Mouse (Mus musculus): Measurements from ENCODE around the gene Qdpr.
"Not testable (repeated sequence)": the region's sequence is repeated elsewhere in the genome, so short reads cannot be mapped to it uniquely, and the experiment has no call there.

The Qdpr gene

GRCm38 (mm10) chr5:45453451-45453850 is 3.4 kb upstream of the Qdpr start, which contains the start of gene Clrn2:
Gene Clrn2 (plus strand): TSS chr5:45453751.
- DNase-seq (ENCODE audit: low spot score), result no peak

DNA sequence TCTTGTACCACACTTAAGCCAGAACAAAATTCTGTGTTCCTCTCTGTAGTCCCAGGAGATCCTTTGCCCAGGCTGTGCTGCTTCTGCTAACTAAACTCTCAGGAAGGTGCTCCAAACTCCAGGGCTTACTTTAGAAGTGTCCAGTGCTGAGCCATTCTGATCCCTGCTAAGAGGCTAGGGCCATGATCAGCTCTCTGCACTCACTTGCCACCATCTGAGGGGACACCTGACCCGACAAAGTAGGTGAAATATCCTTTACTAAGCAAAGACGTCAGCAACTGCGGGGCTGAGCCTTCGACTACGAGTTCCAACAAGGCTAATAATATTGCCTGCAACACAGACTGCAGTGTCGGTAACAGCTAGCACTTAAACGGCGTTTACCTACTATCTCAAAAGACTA is 830 bp downstream of the Qdpr start:
- no peak for DNase-seq (ENCODE audit: low spot score)

DNA sequence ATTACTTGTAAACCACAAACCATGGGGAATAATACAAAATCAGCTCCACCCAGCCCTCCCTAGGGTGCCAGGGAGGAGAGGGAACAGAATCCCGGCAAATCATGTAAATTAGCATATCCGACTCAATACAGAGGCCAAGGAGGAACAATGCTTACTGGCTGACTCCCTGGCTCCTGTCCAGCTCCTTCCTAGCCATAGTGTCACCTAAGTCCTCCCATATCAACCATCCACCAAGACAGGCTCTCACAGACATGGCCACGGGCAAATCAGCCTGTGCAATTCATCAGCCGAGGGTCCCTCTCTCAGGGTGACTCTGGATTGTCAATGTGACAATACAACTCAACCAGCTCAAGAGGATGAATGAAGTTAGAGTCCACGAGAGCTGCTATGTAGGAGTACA is 1.4 kb downstream of the Qdpr start:
- no peak for DNase-seq (ENCODE audit: low spot score)

GRCm38 (mm10) chr5:45444130-45444832 is 5.8 kb downstream of the Qdpr start:
- DNase-seq (ENCODE audit: low spot score), result no peak

DNA sequence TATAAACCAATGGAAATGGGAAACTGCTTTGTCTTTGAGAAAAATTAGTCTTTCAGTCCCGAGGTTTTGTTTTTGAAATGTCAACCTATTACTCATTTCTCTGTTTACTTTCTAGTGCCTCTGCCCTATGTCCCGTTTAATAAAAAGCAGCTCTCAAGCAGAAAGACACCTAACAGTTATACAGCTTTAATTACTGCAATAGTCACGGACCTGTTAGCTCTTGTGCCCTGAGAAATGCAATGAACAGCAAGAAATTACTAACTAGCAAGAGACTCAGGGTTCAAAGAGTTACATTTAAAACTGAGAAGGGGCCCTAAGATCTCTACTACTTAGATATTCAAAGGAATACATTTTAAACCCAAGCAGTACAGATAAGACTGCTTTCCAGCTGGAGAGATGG is 8.3 kb downstream of the Qdpr start:
- DNase-seq (ENCODE audit: low spot score), result no peak

DNA sequence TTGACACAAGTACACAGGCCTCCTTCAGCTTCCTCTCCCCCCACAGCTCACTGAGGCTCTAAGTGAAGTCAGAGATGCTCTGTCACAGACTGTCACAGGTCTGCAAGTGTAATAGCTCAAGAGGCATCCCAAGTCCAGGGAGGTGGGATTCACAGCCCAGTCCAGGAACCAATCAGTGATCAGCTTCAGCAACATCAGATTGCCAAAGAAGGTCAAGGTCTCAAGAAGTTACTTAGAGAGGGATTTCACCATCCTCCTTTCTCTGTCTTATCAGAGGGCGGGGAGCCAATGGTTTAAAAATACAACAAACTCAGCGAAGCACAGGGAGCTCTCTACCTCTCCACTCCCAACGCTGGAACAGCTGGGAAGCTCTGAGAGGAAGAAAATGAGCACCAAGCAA is 8.9 kb downstream of the Qdpr start:
- no peak for DNase-seq (ENCODE audit: low spot score)

DNA sequence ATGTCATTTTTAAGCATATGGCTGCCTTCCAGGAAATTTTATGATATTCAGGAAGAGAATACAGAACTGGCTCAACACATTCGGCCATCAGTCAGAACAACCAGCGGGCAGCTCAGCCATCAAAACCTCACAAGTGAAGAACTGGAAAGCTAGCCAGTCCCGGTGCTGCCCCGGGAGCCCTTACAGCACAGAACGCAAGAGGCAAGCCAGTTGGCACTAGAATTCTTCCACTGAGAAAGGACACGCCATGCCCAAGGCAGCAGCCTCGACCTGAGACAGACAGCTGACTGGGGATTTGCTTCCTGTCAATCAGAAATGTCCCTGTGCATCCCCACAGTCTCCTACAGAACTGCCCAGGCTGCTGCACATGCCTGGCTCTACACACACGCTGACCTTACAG is 11.7 kb downstream of the Qdpr start:
- DNase-seq (ENCODE audit: low spot score), result no peak

- no peak for DNase-seq (ENCODE audit: low spot score)
Measured at GRCm38 (mm10) chr5:45437826-45438225, 12.2 kb downstream of the Qdpr start.

DNA sequence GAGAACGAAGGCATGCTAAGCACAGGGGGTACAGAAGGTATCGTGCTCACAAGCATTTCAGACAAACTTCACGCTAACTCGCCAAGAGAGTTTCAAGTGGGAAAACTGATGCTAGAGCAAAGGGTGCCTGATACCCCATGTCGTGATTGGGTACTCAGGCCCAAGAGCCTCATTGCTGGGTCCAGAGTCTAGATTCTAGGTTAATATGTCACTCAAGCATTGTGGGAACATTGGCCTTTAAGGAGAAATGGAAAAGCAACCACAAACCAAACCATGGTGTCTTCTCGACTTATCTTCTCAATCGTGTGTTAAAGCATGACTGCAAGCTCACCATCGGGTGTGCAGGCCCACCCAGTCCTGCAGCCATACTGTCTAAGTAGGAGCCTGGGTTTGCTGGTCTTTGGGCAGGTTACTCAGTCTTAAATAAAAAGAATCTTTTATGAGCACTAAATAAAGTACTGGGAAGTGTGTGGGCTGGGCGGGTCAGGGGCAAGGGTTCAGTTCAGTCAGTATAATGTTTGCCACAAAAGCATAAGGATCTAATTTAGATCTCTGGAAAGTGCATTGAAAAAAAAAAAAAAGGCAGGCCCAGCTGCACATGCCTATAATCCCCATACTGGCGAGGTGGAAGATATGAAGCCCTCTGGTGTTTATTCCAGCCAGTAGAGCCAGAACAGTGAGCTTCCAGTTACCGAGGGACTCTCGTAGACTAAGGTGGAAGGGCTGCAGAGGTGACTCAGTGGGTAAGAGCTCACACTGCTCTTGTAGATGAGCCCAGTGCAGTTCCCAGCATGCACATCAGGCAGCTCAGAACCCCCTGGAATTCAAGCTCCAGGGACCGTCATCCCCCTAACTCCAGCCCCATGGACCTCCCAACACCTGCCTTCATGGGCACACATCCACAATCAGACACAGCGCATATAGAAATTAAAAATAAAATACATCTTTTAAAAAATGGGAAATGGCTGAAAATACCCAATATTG is 13.8 kb downstream of the Qdpr start:
- DNase-seq (ENCODE audit: low spot score), result no peak

- DNase-seq (ENCODE audit: low spot score), result no peak
Measured at GRCm38 (mm10) chr5:45427891-45428290, 22.1 kb downstream of the Qdpr start.

GRCm38 (mm10) chr5:45426416-45427034 is 23.5 kb downstream of the Qdpr start:
- DNase-seq (ENCODE audit: low spot score), result no peak

DNA sequence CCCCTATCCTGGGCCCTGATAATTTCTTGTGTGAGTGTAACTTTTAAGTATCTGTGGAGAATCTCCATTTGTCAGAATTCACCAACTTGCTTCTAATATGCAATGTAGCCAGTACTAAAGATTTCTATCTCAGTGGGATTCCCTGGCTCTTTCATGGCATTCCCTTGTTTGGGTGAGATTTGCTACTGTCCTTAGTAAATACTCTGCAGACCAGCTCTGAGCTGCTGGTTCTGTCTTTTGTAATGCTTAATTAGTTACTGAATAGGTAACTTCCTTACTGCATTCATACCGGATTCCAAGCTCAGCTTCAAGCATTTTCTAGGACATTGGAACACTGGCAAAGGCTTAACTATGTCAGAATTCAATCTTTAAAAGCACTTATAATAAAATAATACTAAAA is 24.3 kb downstream of the Qdpr start:
- DNase-seq (ENCODE audit: low spot score), result not testable (repeated sequence)

DNA sequence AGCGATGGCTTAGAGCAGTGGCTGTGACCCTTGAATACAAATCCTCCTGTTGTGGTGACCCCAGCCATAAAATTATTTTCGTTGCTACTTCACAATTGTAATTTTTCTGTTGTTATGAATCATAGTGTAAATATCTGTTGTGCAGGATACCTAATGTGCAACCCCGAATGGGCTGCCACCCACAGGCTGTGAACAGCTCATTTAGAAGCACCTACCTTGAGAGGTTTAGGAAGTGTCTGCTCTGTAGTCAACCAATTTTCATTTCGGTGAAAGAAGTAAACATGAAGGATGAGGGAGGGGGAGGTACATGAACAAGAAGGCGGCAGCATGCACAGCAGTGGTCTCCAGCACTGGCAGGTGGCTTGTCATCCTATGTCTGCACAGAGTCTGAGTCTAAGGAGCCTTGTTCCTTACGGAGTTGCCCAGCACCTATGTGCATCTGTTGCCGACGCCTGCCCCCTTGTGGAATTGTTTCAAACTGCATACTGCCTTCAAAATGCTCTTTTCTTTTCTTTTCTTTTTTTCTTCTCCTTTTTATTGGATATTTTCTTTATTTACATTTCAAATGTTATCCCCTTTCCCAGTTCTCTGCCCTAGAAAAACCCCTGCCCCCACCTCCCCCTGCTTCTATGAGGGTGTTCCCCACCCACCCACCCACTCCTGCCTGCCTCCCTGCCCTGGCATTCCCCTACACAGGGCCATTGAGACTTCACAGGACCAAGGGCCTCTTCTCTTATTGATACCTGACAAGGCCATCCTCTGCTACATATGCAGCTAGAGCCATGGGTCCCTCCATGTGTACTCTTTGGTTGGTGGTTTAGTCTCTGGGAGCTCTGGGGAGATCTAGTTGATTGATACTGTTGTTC is 25.8 kb downstream of the Qdpr start:
- peak; percentile 42 for DNase-seq (ENCODE audit: low spot score)

DNA sequence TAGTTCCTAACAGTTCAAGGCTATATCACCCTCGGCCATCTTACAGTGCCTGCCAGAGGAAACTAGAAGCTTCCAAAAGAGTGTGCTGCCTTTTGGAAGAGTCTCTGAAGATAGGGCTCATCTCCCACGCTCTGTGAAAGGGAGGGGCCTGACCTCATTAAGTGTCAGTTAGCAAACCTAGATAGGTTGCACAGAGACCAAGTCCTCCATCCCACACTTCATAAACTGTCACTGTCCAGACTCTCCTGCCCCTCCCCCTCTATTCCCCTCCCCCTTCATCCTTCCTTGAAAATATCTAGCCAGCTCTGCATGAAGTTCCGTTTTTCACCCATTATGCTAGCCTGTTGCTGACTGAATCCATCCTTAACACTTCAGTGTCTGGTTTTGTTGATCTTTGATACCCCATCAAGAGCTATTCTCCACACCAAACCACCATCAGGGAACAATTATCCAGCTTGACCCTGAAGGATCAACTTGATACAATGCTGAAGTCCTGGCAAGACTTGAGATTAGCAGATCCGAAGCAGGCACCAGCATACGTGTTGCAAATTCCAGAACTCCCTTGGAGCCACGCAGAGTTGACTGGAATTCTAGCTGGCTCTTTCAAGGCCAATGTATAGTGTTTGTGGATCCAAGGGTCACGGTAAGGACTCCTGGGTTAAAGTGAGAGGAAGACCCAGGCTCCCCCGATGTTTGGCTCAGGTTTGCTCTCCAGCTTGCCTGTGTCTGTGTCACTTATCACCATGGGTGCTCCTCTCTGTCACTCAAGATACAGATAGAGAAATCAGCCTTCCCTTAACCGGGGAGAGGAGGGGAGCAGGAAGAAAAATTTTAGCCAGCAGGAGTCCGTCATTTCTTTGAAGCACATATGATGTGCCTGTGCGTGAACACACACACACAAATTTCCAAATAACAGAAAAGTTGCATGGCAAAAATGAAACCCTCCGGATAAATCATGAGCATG is 27.9 kb downstream of the Qdpr start:
- DNase-seq (ENCODE audit: low spot score), result no peak

- no peak for DNase-seq (ENCODE audit: low spot score)
Measured at GRCm38 (mm10) chr5:45419841-45420638, 30.0 kb downstream of the Qdpr start.

- no peak for DNase-seq (ENCODE audit: low spot score)
Measured at GRCm38 (mm10) chr5:45417859-45418443, 32.1 kb downstream of the Qdpr start.

DNA sequence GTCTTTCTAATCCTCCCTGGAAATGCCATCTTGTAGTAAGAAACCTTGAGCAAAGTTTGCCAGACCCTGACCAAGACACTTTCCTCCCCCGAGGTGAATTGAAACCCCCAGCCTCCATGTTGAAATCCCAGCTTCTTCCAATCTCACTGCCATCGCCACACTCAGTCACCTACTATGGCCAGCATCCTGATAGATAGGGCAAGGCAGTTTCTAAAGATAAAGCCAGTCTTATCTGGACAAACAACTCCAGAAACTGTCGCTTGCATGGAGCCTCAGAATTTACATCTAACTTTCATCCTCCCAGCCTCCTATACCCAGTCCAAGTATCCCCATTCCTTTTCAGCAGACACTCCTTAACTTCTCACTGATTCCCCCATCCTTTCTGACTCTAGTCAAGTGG is 33.6 kb downstream of the Qdpr start:
- DNase-seq (ENCODE audit: low spot score), result no peak

DNA sequence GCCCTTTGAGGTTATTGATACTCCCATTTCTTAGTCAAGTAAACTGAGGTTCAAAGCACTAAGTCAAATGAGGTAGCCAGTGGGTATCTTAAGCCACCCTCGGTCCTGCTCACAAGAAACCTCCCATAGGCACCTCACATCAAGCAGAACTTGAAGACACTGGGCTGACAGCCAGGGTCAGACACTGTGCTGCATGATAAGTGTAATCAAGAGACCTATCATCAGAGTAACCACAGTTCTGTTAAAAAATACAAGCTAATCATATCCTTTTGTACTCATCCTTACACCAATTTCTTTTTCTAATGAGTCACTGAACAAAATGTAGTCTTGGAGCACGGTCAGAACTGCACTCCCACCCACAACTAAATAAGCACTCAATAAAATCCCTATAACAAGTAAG is 43.9 kb downstream of the Qdpr start:
- no peak for DNase-seq (ENCODE audit: low spot score)

DNA sequence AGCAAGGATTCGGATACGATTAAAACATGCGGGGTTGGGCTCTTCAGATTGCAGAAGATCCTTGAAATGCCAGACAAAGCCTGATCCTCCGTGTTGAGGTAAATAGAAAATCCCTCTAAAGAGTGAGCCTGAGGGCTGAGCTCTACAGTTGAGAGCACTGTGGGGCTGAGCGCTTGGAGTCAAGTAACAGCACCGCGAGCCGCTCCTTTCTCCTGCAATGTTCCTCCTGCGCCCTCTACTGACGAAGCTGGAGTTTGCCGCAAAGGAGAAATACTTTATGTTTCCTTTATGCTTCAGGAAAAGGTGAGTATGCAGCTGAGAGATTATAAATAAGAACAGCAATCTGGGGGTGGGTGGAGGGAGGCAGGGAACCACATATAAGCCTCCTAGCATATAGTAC is 47.4 kb downstream of the Qdpr start:
- DNase-seq (ENCODE audit: low spot score), result peak; percentile 78
